Mouse (Mus musculus) limb, embryonic 14.5 days (tissue): ENCODE measurements at regions not wholly inside any gene's neighbourhood (a gene's known extent, or its start where the extent isn't known, plus 50 kb on each side); places are given as distances from the start of the nearest gene placed in this dataset.

Experiments used
- ATAC-seq: fragments of 200-750 bp; cut with Nextera tagmentation; 2 replicates; pipeline ENCODE4 v1.8.0; 2017; ENCODE audit warnings: low read depth, moderate number of reproducible peaks, moderate TSS enrichment; ENCODE audit not compliant: low FRiP score
- DNase-seq: peaks from one replicate; pipeline ENCODE4 v3.0.0-alpha.2; 2015; ENCODE audit warnings: low spot score
- H3K27ac ChIP-seq: fragments of 300-500 bp; sonication (generic); replicated peaks from 2 replicates; pipeline ENCODE4 v1.5.1; 2014; ENCODE audit warnings: low read depth, mild to moderate bottlenecking, low read length, moderate library complexity, mixed read lengths
- H3K27me3 ChIP-seq: fragments of 300-500 bp; sonication (generic); 2 replicates; pipeline ENCODE4 v1.6.1; 2014; ENCODE audit warnings: low read length, mixed read lengths; ENCODE audit not compliant: control insufficient read depth, insufficient read depth
- H3K36me3 ChIP-seq: fragments of 300-500 bp; sonication (generic); 2 replicates; pipeline ENCODE4 v1.6.1; 2014; ENCODE audit warnings: mild to moderate bottlenecking, low read length, moderate library complexity, mixed read lengths; ENCODE audit not compliant: control insufficient read depth, insufficient read depth
- H3K4me1 ChIP-seq: fragments of 300-500 bp; sonication (generic); 2 replicates; pipeline ENCODE4 v1.6.1; 2014; ENCODE audit warnings: antibody characterized with exemption, low read length, mixed read lengths; ENCODE audit not compliant: control insufficient read depth, insufficient read depth
- H3K4me2 ChIP-seq: fragments of 300-500 bp; sonication (generic); replicated peaks from 2 replicates; pipeline ENCODE4 v1.6.1; 2014; ENCODE audit warnings: low read depth, mild to moderate bottlenecking, low read length, moderate library complexity; ENCODE audit not compliant: severe bottlenecking
- H3K4me3 ChIP-seq: fragments of 300-500 bp; sonication (generic); replicated peaks from 2 replicates; pipeline ENCODE4 v1.5.1; 2014; ENCODE audit warnings: low read length
- H3K9ac ChIP-seq: fragments of 300-500 bp; sonication (generic); 2 replicates; pipeline ENCODE4 v1.6.1; 2014; ENCODE audit warnings: mild to moderate bottlenecking, low read depth, low read length, moderate library complexity; ENCODE audit not compliant: severe bottlenecking
- H3K9me3 ChIP-seq: fragments of 300-500 bp; sonication (generic); 2 replicates; pipeline ENCODE4 v1.6.1; 2016; ENCODE audit warnings: low read length; ENCODE audit not compliant: control insufficient read depth
- POLR2A ChIP-seq: fragments of 200-500 bp; IDR thresholded peaks from 2 replicates; pipeline ENCODE4 v1.8.0; 2012; ENCODE audit warnings: inconsistent platforms, mild to moderate bottlenecking, moderate library complexity, borderline replicate concordance; ENCODE audit not compliant: insufficient read depth, insufficient read length; ENCODE audit errors: extremely low read depth
- WGBS: fragments of 180-500 bp; shearing (Covaris S2); extraction: QIAGEN DNeasy Blood & Tissue Kit; methylation state at CpG from one replicate; pipeline ENCODE4 v1.1.7; 2014; 5-methylcytosine and 5-hydroxymethylcytosine counted together

DNA sequence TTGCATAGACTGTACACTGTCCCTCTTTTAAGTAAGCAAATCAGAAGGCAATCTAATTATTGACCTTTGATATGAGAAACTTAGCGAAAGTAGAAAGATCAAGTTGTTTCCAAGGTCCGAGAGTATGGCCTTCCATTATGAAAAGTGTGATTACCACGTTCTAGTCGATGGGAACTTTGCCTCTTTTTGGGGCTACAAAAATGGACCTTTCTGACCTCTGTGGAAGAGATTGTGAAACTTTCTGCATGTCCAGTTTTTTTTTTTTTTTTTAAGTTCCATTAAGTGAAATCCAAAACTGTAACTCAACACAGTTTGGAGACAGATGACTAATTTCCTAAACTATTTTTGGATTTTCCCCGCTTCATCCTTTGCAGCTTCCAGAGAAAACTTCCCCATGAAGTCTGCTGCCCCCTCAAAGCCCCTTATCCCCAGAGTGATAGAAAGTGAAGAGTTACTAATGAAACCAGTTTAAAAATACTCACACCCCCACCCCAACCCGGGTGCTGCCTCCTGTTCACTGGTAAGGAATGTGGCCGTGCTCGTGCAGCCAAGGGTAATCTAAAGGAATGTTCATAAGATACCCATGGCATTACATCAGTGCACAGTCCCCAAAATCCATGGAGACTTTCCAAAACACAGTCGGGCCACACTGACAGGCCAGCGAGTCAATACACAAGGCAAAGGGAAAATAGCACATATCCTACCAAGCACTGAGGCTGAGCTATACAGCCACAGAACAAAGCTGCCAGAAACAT, 52.5 kb upstream of the Nfil3 start:
- Histone ChIP-seq H3K9ac (no peak overlapping the region), H3K9me3 (no peaks in the 10 kb centered on the region), H3K27ac (no peak overlapping the region), H3K4me2 (no peak overlapping the region), H3K4me1 (no peaks in the 10 kb centered on the region), H3K27me3 (no peaks in the 10 kb centered on the region), H3K36me3 (no peaks in the 10 kb centered on the region), H3K4me3 (no peak overlapping the region)
- 64% methylated on average over 10 of the region's 10 CpGs for WGBS
- TF ChIP-seq POLR2A, result no peak
- ATAC-seq (peak; percentile 81), DNase-seq (peak; percentile 51)
